Mouse (Mus musculus): ENCODE data around the gene Gm45261.

Gene Gm45261

DNA sequence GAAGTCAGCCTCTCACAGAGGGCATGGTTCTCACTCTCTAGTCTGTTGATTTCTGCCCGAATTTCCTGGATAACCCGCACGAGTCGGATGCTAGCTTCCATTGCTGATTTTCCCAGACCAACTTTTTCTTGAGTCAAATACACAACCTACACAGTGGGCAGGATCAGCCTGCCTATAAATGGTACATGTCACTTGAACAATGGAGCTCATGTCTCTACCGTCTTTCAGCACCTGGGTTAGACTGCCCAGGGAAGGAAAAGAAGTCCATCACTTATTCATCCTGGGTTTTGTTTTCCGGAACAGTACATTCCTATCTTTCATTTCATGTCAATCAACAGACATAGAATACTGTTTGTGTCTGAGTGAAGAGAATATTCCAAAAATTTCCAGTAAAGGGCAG, at the start of gene Gm45261:
TSS of gene Gm45261 (minus strand) at position 101 of the 400 bp plus-strand sequence.
- DNase-seq: no peak

GRCm38 (mm10) chr1:80504757-80505156, 43.5 kb upstream of the Gm45261 start:
- DNase-seq: no peak

GRCm38 (mm10) chr1:80504081-80504480, 42.8 kb upstream of the Gm45261 start:
- DNase-seq: no peak

GRCm38 (mm10) chr1:80502456-80503165, 41.4 kb upstream of the Gm45261 start:
- DNase-seq: no peak

DNA sequence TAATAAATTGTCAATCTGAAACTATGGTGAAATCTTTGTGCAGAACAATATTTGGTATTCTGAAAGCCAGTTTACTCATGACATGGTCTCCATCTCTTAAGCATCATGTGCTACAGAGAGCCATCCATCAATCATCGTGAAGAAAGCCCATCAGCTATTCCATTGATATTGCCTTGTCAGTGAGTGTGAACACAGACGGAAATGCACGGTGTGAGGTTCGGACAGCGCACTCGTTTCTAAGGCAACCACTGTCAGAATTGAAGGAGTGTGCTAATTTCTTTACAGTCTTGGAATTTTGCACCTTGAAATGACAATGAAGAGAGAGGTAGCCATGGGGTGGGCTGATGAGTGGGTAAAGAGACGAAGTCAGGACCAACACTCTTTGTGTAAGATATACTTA, 38.0 kb upstream of the Gm45261 start:
- no peak for DNase-seq

DNA sequence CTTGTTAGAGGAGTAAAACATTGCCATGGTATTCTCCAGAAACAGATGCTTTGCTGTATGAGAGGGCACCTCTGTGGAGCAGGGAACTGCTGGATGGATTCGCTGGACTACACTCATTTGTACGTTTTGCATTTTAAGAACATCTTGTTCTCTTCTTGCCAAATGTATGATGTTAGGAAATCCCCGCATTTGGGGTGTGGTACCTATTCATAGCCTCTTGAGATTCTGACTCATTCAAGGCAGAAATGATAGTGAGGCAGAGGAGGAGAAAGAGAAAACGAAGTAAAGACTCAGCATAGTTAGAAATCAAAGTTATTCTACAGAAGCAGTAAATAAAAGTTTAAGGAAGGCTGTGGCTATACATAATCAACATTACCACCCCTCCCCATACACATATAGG, 35.1 kb upstream of the Gm45261 start:
- no peak for DNase-seq

DNA sequence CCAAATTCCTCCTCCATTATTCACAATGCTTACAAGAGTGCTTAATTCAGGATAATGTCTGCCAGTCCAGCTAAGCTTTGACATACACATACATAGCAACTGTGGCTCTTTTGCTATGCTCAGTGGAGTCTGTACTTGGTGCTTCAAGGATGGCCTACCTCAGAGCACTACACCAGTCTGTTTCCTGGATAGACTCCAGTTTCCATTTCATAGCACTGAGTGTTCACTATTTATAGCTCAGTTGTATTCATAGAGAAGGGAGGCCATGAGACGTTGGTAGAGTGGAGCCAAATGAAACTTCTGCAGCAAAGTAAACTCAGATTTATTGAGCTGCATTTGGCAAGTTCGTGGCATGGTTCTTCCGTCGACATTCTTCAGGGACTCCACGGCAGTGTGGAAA, 22.2 kb upstream of the Gm45261 start:
- DNase-seq: no peak

DNA sequence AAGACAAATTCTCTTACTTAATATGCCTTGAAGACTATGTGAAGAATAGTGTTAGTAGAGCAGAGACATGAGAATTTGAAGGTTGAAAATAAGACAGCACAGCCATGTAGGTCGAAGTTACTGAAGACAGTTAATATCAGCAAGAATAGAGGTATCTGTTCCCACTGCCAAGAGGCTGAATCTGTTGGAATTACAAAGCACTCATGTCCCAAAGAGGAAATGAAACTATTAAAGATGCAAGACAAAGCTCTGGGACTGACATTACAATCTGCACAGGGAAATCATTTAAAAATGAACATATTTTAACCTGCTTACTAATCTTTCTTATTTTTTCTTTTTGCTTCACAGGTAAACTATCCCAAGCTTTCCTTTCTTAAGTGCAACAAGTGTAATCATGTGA, 13.7 kb upstream of the Gm45261 start:
- DNase-seq: no peak

DNA sequence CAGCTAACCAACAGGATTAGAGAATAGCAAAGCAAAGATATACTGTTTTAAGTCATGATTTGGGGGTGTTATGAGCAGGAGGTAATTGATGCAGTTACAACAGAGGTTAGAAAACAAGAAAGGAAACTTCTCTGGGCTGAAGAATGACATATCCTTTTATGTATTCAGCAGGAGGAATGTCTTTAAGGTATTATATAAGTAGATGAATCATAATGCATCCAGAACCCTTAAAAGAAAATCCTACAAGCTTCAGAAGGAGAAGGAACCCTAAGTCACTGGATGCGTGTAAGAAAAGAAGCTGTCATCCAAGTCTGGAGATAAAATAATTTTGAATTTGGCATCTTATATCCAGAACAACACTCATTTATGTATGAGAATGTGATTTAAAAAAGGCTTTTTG, 11.1 kb upstream of the Gm45261 start:
- DNase-seq: no peak

- DNase-seq: no peak
Observed at GRCm38 (mm10) chr1:80459923-80460322, 1.3 kb downstream of the Gm45261 start.

- no peak for DNase-seq
Observed at GRCm38 (mm10) chr1:80459477-80459876, 1.8 kb downstream of the Gm45261 start.

- DNase-seq: no peak
Observed at GRCm38 (mm10) chr1:80453971-80454370, 7.3 kb downstream of the Gm45261 start.

DNA sequence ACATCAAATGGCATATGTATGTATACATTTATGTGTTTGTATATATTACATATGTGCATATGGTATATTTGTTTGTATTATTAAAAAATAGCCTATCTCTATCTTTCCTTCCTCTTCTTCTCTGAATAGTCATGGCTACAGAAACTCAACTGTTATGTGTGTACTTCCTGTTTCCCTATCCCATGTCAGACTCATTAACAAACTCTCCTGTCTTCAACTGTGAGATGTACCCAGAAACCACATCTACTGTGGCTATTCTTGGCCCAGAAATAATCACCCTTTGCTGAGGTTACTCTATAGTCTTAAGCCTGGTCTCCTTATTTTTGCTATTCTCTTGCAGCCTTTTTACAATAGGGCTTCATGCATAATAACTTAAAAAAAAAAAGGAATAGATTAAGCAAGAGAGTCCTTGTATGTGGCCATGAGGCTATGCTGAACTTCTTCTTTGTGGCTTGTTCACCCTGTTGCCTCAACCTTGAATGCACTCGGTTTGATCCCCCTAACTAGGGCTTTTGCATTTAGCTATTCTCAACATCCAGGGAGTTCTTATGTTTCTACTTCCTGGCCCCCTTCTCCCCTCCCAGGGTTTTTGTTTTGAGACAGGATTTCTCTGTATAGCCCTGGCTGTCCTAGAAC, 9.2 kb downstream of the Gm45261 start:
- no peak for DNase-seq

GRCm38 (mm10) chr1:80447554-80447953, 13.7 kb downstream of the Gm45261 start:
- no peak for DNase-seq

DNA sequence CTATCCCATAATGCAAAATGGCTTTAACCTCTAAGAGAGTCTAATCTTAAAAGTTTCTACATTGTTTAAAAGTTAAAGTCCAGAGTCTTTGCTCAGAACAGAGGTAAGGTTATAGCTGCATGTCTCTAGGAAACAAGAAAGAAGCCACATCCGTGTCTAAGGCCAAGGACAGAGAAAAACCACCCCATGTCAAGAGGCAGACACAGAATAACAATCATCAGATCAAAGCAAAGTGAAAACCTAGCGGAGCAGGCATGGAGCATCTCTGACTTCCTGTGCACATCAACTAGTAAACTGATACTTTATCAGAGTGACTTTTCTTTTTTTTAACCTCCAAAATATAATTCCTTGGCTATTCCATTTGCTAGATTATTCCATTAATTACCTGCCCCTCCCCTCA, 20.3 kb downstream of the Gm45261 start:
- peak in 1 of 2 experiments; percentile 22 for DNase-seq

- no peak for DNase-seq
Observed at GRCm38 (mm10) chr1:80438506-80438905, 22.7 kb downstream of the Gm45261 start.

DNA sequence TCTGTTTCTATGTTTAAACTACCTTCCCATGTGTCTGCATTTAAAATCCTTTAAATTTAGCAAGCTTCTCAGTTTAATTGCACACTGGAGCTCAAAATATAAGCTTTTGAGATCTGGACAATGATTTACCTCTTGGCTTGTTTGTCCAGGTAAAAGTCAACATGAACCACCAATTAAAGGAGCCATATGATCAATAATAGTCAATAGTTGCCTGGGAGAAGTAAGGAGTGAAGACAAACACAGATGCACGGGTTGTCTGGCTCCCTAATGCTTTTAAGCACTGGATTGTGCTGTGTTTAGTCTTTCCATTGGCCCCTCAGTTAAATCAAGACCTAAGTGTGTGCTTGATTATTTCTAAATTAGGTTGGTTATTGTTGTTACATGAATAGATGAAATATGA, 33.3 kb downstream of the Gm45261 start:
- no peak for DNase-seq

DNA sequence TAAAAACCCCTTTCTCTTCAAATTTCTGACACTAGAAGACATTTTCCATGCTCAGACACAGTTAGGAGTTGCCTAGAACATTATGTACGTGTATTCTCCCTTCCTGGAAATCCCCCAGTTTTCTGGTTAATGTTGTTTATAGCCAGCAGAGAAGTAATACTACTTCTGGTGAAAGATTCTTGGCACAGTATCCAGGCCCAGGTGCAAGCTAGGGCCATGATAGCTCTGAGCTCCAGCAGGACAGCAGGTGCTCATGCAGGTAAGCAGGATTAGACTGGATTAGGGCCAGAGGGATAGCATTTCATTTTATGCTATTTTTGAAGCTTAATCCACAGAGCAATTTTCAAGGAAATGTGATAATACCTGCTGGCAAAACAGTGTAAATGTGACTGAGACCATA, 33.8 kb downstream of the Gm45261 start:
- DNase-seq: no peak

DNA sequence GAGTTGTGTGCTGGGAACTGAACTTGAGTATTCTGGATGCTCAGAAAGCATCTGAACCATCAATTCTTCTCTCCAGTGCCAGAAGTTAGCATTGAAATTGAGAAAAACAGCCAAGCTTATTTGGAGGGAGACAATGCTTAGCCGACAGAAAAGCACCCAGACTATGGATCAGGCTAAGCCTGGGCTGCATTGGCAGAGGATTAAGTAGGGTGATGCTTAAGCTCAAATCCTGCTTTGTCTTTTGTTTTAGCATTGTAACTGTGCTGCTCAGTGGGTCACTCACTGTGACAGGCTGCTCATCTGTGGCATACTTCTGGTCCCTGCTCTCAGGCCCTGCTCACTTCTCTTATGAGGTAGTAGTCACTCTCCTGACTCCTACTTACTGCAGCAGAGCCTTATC, 36.6 kb downstream of the Gm45261 start:
- DNase-seq: no peak

DNA sequence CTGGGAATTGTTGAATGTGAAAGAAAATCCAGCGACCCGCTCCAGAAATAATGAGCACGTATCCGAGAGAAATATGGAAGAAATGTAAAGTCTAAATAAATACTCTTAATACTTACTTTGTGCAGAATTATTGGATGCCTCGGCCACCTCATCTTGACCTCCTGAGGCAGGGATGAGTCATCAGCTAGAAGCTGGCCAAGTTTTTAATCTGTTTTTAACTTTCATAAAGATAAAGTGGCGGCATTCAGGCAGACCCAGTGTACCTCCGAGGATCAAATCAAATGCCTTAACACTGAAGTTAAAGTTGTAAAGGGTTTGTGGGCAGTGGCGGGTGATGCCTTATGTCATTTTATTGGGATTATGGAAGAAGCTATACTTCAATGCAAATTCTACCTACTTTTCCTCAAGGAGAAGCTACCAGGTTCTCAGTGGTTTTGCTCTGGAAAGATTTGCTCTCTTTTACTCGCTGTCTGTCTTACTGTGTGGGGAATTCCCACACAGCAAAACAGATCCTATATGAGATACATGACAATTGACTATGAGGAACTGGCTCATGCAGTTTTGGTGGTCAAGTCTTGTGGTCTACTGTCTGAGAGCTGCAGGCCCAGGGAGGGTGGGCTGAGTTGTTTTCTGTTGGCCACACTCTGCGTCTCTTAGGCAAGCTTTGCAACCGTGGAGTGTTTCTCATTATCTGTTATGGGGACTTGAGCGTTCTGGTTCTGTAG, 42.8 kb downstream of the Gm45261 start:
- DNase-seq: no peak

- DNase-seq: no peak
Observed at GRCm38 (mm10) chr1:80416329-80416728, 44.9 kb downstream of the Gm45261 start.

- peak; percentile 7 to 27 for DNase-seq
Observed at GRCm38 (mm10) chr1:80412521-80412920, 48.7 kb downstream of the Gm45261 start.

- peak in 1 of 2 experiments; percentile 33 for DNase-seq
Observed at GRCm38 (mm10) chr1:80410229-80410973, 50.8 kb downstream of the Gm45261 start.
